Mouse (Mus musculus) intestine, postnatal 0 days (tissue): ENCODE measurements at regions not wholly inside any gene's neighbourhood (a gene's known extent, or its start where the extent isn't known, plus 50 kb on each side); places are given as distances from the start of the nearest gene placed in this dataset.
A peak's percentile ranks its signal among the peaks of the same experiment; 100 is the strongest.

Experiments
- ATAC-seq: fragments of 200-750 bp; cut with Nextera tagmentation; 2 replicates; pipeline ENCODE4 v1.8.0; 2017; ENCODE audit warnings: mild to moderate bottlenecking, moderate TSS enrichment, moderate library complexity
- H3K27ac ChIP-seq: fragments of 300-500 bp; sonication (generic); 2 replicates; pipeline ENCODE4 v1.5.1; 2014; ENCODE audit warnings: mild to moderate bottlenecking, low read depth, low read length, moderate library complexity
- H3K27me3 ChIP-seq: fragments of 300-500 bp; sonication (generic); replicated peaks from 2 replicates; pipeline ENCODE4 v1.6.1; 2014; ENCODE audit warnings: low read length, mixed read lengths; ENCODE audit not compliant: control insufficient read depth, insufficient read depth
- H3K36me3 ChIP-seq: fragments of 300-500 bp; sonication (generic); 2 replicates; pipeline ENCODE4 v1.6.1; 2014; ENCODE audit warnings: mild to moderate bottlenecking, moderate library complexity; ENCODE audit not compliant: control insufficient read depth, insufficient read depth
- H3K4me1 ChIP-seq: fragments of 300-500 bp; sonication (generic); replicated peaks from 2 replicates; pipeline ENCODE4 v1.6.1; 2014; ENCODE audit warnings: antibody characterized with exemption, low read length, mixed read lengths; ENCODE audit not compliant: control insufficient read depth, insufficient read depth
- H3K4me2 ChIP-seq: fragments of 300-500 bp; sonication (generic); replicated peaks from 2 replicates; pipeline ENCODE4 v1.6.1; 2014; ENCODE audit warnings: low read depth, mild to moderate bottlenecking, moderate library complexity
- H3K4me3 ChIP-seq: fragments of 300-500 bp; sonication (generic); 2 replicates; pipeline ENCODE4 v1.5.1; 2014; ENCODE audit warnings: low read depth, low read length
- H3K9ac ChIP-seq: fragments of 300-500 bp; sonication (generic); 2 replicates; pipeline ENCODE4 v1.6.1; 2014; ENCODE audit warnings: mild to moderate bottlenecking, low read depth, low read length
- H3K9me3 ChIP-seq: fragments of 300-500 bp; sonication (generic); 2 replicates; pipeline ENCODE4 v1.6.1; 2016; ENCODE audit warnings: mixed run types; ENCODE audit not compliant: control insufficient read depth
- CTCF ChIP-seq: sonication (generic); IDR thresholded peaks from 2 replicates; pipeline ENCODE4 v1.5.1; 2016; ENCODE audit warnings: low read depth, mild to moderate bottlenecking, control low read depth, antibody characterized with exemption, moderate library complexity
- WGBS: fragments of 180-500 bp; shearing (Covaris S2); extraction: QIAGEN DNeasy Blood & Tissue Kit; methylation state at CpG from one replicate; pipeline ENCODE4 v1.1.7; 2014; 5-methylcytosine and 5-hydroxymethylcytosine counted together

DNA sequence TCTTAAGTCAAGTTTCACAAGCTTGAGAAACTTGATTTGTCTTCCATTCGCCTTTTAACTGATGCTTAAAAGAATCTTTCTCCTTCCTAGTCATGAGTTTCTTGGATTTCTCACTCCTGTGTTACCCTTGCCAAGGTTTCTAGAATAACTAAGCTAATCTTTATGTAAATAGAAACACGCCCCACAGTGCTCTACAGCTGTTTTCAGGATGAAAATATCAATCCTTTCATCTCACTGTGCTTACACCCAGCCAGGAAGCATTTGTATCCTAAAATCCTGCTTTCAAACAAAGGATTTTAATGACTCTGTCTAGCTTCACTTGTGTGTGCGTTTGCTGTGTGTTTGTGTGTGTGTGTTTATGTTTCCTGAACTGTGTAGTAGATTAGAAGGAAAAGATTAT lies 119.5 kb upstream of the Hcn1 start:
- Histone ChIP-seq H3K27me3 (no peaks in the 10 kb centered on the region), H3K9me3 (no peaks in the 10 kb centered on the region), H3K9ac (no peak overlapping the region), H3K4me3 (no peak overlapping the region), H3K4me1 (no peaks in the 10 kb centered on the region), H3K27ac (no peak overlapping the region), H3K4me2 (no peak overlapping the region), H3K36me3 (no peaks in the 10 kb centered on the region)
- no peak for TF ChIP-seq CTCF
- 20% methylated on average over 3 of the region's 3 CpGs for WGBS
- ATAC-seq, result no peak

DNA sequence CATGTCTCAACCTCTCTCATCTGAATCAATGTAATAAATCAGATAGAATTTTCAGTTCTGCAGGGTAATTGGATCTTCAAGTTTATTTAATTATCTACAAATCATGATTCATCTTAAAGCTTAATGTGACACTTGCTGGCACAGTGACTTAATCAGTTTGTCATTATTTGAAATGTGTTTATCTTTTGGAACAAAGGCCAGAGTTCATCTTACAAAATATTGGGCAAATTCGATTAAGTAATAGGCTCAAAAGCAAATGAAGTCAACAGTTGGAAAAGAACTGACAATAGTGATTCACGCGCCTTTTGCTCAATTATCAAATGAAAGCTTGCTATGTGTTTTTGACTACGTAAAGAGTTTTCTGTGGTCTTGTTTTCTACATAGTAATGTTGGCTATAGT lies 93.4 kb upstream of the Hcn1 start:
- H3K9me3 ChIP-seq, result no peaks in the 10 kb centered on the region
- H3K27ac ChIP-seq, result no peak overlapping the region
- 83% methylated on average over 4 of the region's 4 CpGs for WGBS
- no peak for ATAC-seq
- H3K4me3 ChIP-seq, result no peak overlapping the region
- no peaks in the 10 kb centered on the region for H3K4me1 ChIP-seq
- H3K4me2 ChIP-seq, result no peak overlapping the region
- no peak overlapping the region for H3K9ac ChIP-seq
- H3K36me3 ChIP-seq, result no peaks in the 10 kb centered on the region
- TF ChIP-seq CTCF, result no peak
- H3K27me3 ChIP-seq, result no peaks in the 10 kb centered on the region

- no peaks in the 10 kb centered on the region for H3K27me3 ChIP-seq
- H3K4me3 ChIP-seq, result no peak overlapping the region
- 43% methylated on average over 3 of the region's 3 CpGs for WGBS
- no peaks in the 10 kb centered on the region for H3K9me3 ChIP-seq
- no peak overlapping the region for H3K9ac ChIP-seq
- ATAC-seq, result no peak; the same call in 1 of the 2 replicates
- H3K4me1 ChIP-seq, result no peaks in the 10 kb centered on the region
- peak; percentile 84 for TF ChIP-seq CTCF
- H3K27ac ChIP-seq, result no peak overlapping the region
- H3K4me2 ChIP-seq, result no peak overlapping the region
- no peaks in the 10 kb centered on the region for H3K36me3 ChIP-seq
Observed at GRCm38 (mm10) chr13:117550108-117550507, 52.0 kb upstream of the Hcn1 start.
